In the genomic region with DNA sequence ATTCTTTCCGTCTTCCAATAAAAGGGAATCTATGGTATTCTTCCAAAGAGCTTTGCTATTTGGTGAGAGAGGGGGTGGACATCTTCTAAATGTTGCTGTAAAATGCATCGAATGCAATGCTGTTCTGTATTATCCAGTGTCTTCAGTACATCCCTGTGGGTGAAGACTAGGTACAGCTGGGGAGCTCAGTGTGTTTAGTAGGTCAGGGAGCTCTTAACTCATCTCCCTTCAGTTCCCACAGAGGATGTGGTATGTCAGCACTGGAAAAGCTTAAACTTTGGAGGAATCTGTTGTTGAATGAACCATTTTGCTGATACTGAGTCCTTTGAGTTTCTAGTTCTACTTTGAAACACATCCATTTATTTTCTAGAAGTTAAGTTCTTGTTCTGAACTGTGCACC, we compare ENCODE assay signal across 20 mouse cellular contexts. TPM values are rescaled to one million over a fixed set of nuclear protein-coding genes. Genes with fewer than 3 reads are reported as not detected.
"Had no signal": no experiment of that assay in that cellular context is flagged by ENCODE, and none has a peak within 500 bp of the region (broad histone marks: within the 10 kb centered on the region; RNA-seq: fewer than 3 reads in every experiment).

No protein-coding gene starts in this region.

- H3K4me2 ChIP-seq: liver, embryonic 13.5 days; liver, embryonic 15.5 days; lung, embryonic 15.5 days; midbrain, embryonic 11.5 days; midbrain, embryonic 13.5 days; midbrain, embryonic 15.5 days; neural tube, embryonic 12.5 days had no signal

- H3K9me3 ChIP-seq: liver, embryonic 13.5 days; liver, embryonic 15.5 days; lung, embryonic 15.5 days; megakaryocyte, embryonic 14.5 days; midbrain, embryonic 13.5 days; midbrain, embryonic 15.5 days; neural tube, embryonic 12.5 days had no signal

- DNase-seq: liver, embryonic 13.5 days; liver, postnatal 0 days; lung, adult 2 months; lung, postnatal 14 days; lung, postnatal 36 days; retina, postnatal 1 day; right cerebral cortex, adult 18-20 months; right cerebral cortex, postnatal 25 days; right cerebral cortex, postnatal 4 days; spleen, adult 18-20 months had no signal

- H3K4me3 ChIP-seq: liver, embryonic 13.5 days; liver, embryonic 15.5 days; lung, embryonic 15.5 days; megakaryocyte, embryonic 14.5 days; midbrain, embryonic 13.5 days; midbrain, embryonic 15.5 days; neural tube, embryonic 12.5 days had no signal

- H3K27me3 ChIP-seq: liver, embryonic 13.5 days; liver, embryonic 15.5 days; lung, embryonic 15.5 days; megakaryocyte, embryonic 14.5 days; midbrain, embryonic 13.5 days; midbrain, embryonic 15.5 days; neural tube, embryonic 12.5 days had no signal

- H3K9ac ChIP-seq: liver, embryonic 13.5 days; liver, embryonic 15.5 days; liver, postnatal 0 days; lung, embryonic 15.5 days; midbrain, embryonic 13.5 days; midbrain, embryonic 15.5 days; neural tube, embryonic 12.5 days had no signal

- H3K4me1 ChIP-seq: liver, embryonic 13.5 days; liver, embryonic 15.5 days; lung, embryonic 15.5 days; midbrain, embryonic 13.5 days; midbrain, embryonic 15.5 days; neural tube, embryonic 12.5 days had no signal

- H3K36me3 ChIP-seq: liver, embryonic 13.5 days; liver, embryonic 15.5 days; lung, embryonic 15.5 days; midbrain, embryonic 13.5 days; midbrain, embryonic 15.5 days; neural tube, embryonic 12.5 days had no signal

- H3K27ac ChIP-seq: liver, embryonic 13.5 days; liver, embryonic 15.5 days; lung, embryonic 15.5 days; macrophage; midbrain, embryonic 13.5 days; midbrain, embryonic 15.5 days; neural tube, embryonic 12.5 days had no signal

- ATAC-seq: liver, postnatal 0 days; lung, postnatal 0 days; midbrain, embryonic 13.5 days; midbrain, embryonic 15.5 days had no signal

RNA-seq across cellular contexts. Expression of gene Gm45062, which starts 53.3 kb away (rescaled TPM):
- polyA plus RNA-seq: small intestine, adult 2 months had no signal
